Mouse (Mus musculus) 416B (cell line): ENCODE measurements around the gene Zfp629.

Experiments used
- DNase-seq: peaks from one replicate; pipeline ENCODE4 v3.0.0; 2011; ENCODE audit warnings: low read depth

The Zfp629 gene

GRCm38 (mm10) chr7:127614511-127614890 is 1.1 kb downstream of the Zfp629 start:
- DNase-seq, result peak; percentile 46

GRCm38 (mm10) chr7:127614091-127614490 is 1.5 kb downstream of the Zfp629 start:
- DNase-seq, result no peak

- no peak for DNase-seq
Observed at GRCm38 (mm10) chr7:127613501-127613900, 2.1 kb downstream of the Zfp629 start.

GRCm38 (mm10) chr7:127611561-127611960 is 4.0 kb downstream of the Zfp629 start:
- no peak for DNase-seq

- DNase-seq, result no peak
Observed at GRCm38 (mm10) chr7:127611011-127611410, 4.6 kb downstream of the Zfp629 start.

- DNase-seq, result no peak
Observed at GRCm38 (mm10) chr7:127607150-127607549, 8.4 kb downstream of the Zfp629 start.

GRCm38 (mm10) chr7:127604256-127604655 is 11.3 kb downstream of the Zfp629 start:
- no peak for DNase-seq

- no peak for DNase-seq
Observed at GRCm38 (mm10) chr7:127602903-127603302, 12.7 kb downstream of the Zfp629 start.

GRCm38 (mm10) chr7:127601735-127602134 is 13.9 kb downstream of the Zfp629 start:
- no peak for DNase-seq

- no peak for DNase-seq
Observed at GRCm38 (mm10) chr7:127600612-127601011, 15.0 kb downstream of the Zfp629 start.

- DNase-seq, result no peak
Observed at GRCm38 (mm10) chr7:127596747-127597146, 18.9 kb downstream of the Zfp629 start.

- no peak for DNase-seq
Observed at GRCm38 (mm10) chr7:127592575-127592974, 23.0 kb downstream of the Zfp629 start.

GRCm38 (mm10) chr7:127591108-127591507 is 24.5 kb downstream of the Zfp629 start:
- DNase-seq, result no peak

- no peak for DNase-seq
Observed at GRCm38 (mm10) chr7:127589637-127590036, 26.0 kb downstream of the Zfp629 start.

- DNase-seq, result peak; percentile 15
Observed at GRCm38 (mm10) chr7:127588901-127589300, 26.7 kb downstream of the Zfp629 start.

- DNase-seq, result peak; percentile 100
Observed at GRCm38 (mm10) chr7:127588011-127588871, 27.4 kb downstream of the Zfp629 start, which contains the start of the genes Ccdc189 and Rnf40. Gene Ccdc189, minus strand, starts transcription at chr7:127588595. Gene Rnf40, plus strand, starts transcription at chr7:127588767.

- no peak for DNase-seq
Observed at GRCm38 (mm10) chr7:127587196-127587595, 28.4 kb downstream of the Zfp629 start.

GRCm38 (mm10) chr7:127586149-127586548 is 29.4 kb downstream of the Zfp629 start:
- no peak for DNase-seq

GRCm38 (mm10) chr7:127585031-127585430 is 30.6 kb downstream of the Zfp629 start:
- no peak for DNase-seq

- DNase-seq, result no peak
Observed at GRCm38 (mm10) chr7:127583260-127583659, 32.3 kb downstream of the Zfp629 start.

GRCm38 (mm10) chr7:127574115-127574514 is 41.5 kb downstream of the Zfp629 start:
- DNase-seq, result peak; percentile 13

GRCm38 (mm10) chr7:127573503-127574008 is 42.0 kb downstream of the Zfp629 start:
- DNase-seq, result peak; percentile 24

- DNase-seq, result peak; percentile 99
Observed at GRCm38 (mm10) chr7:127572895-127573471, 42.6 kb downstream of the Zfp629 start, which contains the start of gene Phkg2. Gene Phkg2, plus strand, starts transcription at chr7:127573340.
